Mouse (Mus musculus) kidney, adult 11 months (tissue): Measurements from ENCODE around the gene Rom1.
A peak's percentile ranks its signal among the peaks of the same experiment; 100 is the strongest.

Source experiments
- DNase-seq: peaks from one replicate; pipeline ENCODE4 v3.0.0; 2022

Rom1 gene

GRCm38 (mm10) chr19:8941515-8942217 lies 12.5 kb upstream of the Rom1 start, which contains the start of gene Mta2:
TSS of gene Mta2 (plus strand) at chr19:8941875.
- peak; percentile 95 for DNase-seq

GRCm38 (mm10) chr19:8941136-8941514 lies 12.0 kb upstream of the Rom1 start:
- DNase-seq: no peak

GRCm38 (mm10) chr19:8940526-8941133 lies 11.5 kb upstream of the Rom1 start:
- no peak for DNase-seq

GRCm38 (mm10) chr19:8936736-8937135 lies 7.6 kb upstream of the Rom1 start:
- no peak for DNase-seq

- no peak for DNase-seq
These were observed 1.6 kb upstream of the Rom1 start for GRCm38 (mm10) chr19:8930771-8931170.

- no peak for DNase-seq
These were observed 961 bp upstream of the Rom1 start for GRCm38 (mm10) chr19:8930117-8930516.

- DNase-seq: no peak
These were observed 400 bp downstream of the Rom1 start for GRCm38 (mm10) chr19:8928689-8929223.

GRCm38 (mm10) chr19:8927891-8928525 lies 1.1 kb downstream of the Rom1 start:
- DNase-seq: no peak

- DNase-seq: no peak
These were observed 2.4 kb downstream of the Rom1 start for GRCm38 (mm10) chr19:8926766-8927165.

GRCm38 (mm10) chr19:8921741-8922140 lies 7.4 kb downstream of the Rom1 start:
- no peak for DNase-seq

GRCm38 (mm10) chr19:8920836-8921291 lies 8.3 kb downstream of the Rom1 start:
- no peak for DNase-seq

- peak; percentile 97 for DNase-seq
These were observed 9.0 kb downstream of the Rom1 start, which contains the start of gene B3gat3 for GRCm38 (mm10) chr19:8920073-8920736. TSS of gene B3gat3 (plus strand) at chr19:8920374.

GRCm38 (mm10) chr19:8919684-8920072 lies 9.5 kb downstream of the Rom1 start:
- no peak for DNase-seq

GRCm38 (mm10) chr19:8919000-8919399 lies 10.2 kb downstream of the Rom1 start:
- DNase-seq: no peak

- no peak for DNase-seq
These were observed 14.9 kb downstream of the Rom1 start for GRCm38 (mm10) chr19:8914212-8914611.

GRCm38 (mm10) chr19:8911810-8912209 lies 17.3 kb downstream of the Rom1 start:
- no peak for DNase-seq

GRCm38 (mm10) chr19:8908531-8908930 lies 20.6 kb downstream of the Rom1 start:
- DNase-seq: no peak

- DNase-seq: no peak
These were observed 25.7 kb downstream of the Rom1 start for GRCm38 (mm10) chr19:8903412-8903811.

GRCm38 (mm10) chr19:8899079-8899478 lies 30.1 kb downstream of the Rom1 start:
- DNase-seq: no peak

GRCm38 (mm10) chr19:8898576-8898975 lies 30.6 kb downstream of the Rom1 start:
- no peak for DNase-seq

- peak; percentile 96 for DNase-seq
These were observed 31.2 kb downstream of the Rom1 start, which contains the start of gene Ganab for GRCm38 (mm10) chr19:8897865-8898495. TSS of gene Ganab (plus strand) at chr19:8898071.

- DNase-seq: peak; percentile 55
These were observed 31.8 kb downstream of the Rom1 start for GRCm38 (mm10) chr19:8897211-8897864.
